Mouse (Mus musculus) kidney, adult 18-20 months (tissue): ENCODE results near the gene Lmbrd2.

Source experiments
- DNase-seq: peaks from one replicate; pipeline ENCODE4 v3.0.0; 2021

The Lmbrd2 gene

DNA sequence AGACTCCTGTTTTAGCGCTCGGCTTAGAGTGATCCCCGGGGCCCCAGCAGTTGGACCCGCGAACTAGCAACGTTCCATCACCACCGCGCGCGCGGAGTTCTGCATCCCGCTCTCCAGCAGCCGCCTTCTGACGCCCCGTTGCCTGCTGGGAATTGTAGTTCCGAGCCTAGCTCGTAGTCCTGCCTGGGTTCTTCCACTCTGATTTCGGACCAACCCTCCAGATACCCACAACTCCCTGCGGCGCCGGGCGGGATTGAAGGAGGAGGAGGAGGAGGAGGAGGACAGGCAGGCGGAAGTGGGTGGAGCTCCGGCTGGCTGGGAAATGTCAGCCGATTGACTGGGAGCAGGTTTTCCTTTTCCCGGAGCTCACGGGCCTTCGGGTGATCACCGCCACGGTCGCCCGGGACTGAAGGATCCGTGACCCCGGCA lies at the start of gene Lmbrd2:
Gene Lmbrd2 (plus strand): TSS at position 299 of the 429 bp plus-strand sequence.
- DNase-seq, result peak; percentile 96

DNA sequence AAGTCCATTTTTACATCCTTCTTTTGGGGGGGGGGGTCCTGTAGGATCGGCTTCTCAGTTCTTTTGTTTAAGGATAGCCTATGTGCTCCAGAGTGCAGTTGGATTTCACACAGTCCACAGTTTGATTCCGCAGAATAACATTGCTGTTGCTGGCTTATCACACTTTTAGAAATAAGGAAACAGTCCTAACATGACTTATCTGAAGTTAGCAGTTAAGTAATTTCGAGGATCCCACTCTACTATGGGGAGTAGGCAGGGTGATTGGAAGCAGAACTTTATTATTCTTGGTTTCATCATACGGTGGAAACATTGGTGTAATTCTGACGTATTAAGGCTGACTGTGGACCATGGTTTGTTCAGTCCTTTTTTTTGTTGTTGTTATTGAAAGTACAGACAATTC lies 49.7 kb upstream of the Lmbrd2 start:
- DNase-seq, result no peak

DNA sequence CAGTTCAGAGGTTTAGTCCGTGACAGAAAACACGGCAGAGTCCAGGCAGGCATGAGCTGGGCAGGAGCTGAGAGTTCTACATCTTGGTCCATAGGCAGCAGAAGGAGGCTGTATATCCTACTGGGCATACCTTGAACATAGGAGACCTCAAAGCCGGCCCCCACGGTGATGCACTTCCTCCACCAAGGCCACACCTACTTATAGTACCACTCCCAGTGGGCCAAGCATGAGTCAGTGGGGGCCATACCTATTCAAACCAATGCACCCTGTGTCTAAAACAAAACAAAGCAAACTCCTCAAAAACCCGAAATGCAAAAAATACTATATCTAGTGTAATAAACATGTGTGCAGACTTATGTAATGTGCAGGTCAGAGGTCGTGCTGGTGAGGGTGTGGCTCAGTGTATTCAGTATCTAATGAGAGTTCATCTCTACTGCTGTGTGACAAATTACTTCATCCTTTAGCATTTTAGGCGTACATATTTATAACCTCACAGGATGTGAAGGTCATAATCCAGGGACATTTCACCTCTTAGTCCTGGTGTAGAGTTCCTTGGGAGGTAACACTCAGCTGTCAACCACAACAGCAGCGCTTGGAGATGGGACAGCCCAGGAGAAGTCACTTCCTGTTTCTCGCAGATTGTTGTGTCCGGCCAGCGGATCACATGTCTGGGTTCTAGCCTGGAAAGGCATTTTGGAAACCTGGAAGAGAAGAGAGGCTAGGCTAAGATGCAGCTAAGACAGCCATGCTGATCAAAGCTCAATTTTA lies 46.6 kb upstream of the Lmbrd2 start:
- no peak for DNase-seq

DNA sequence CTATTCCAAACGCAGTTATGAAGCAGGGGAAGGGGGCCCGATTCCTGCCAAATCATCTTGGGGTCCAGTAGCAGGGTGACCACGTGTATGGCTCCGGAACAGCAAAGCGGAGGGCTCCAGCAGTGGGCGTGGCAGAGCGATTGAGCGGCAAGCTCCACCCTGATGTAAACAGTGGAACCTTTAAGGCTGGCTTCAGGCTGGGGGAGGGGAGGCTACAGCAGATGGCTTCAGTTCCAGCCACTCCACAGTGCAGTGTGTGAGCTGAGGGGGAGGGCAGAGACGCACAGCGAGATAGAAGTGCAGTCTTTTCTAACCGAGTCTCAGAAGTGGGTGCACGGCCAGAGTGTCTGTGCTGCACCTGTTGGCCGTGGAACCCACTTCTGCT lies 46.0 kb upstream of the Lmbrd2 start:
- DNase-seq, result no peak

DNA sequence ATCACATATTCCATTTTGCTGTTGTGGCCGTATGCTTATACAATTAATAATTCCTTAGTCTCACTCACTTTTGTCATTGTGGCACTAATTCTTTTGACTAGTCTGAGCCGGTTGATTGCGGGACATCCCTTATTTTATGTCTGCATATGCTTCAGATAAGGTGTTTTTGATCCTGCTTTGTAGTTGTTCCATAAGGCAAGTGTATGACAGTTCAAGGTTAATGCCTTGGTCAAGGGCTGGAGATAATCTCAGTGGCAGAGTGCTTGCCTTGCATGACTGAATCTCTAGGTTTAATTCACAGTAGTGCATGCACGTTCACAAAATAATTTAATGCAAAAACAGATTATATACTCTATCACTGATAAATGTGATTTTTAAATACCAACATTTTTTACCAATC lies 43.5 kb upstream of the Lmbrd2 start:
- no peak for DNase-seq

DNA sequence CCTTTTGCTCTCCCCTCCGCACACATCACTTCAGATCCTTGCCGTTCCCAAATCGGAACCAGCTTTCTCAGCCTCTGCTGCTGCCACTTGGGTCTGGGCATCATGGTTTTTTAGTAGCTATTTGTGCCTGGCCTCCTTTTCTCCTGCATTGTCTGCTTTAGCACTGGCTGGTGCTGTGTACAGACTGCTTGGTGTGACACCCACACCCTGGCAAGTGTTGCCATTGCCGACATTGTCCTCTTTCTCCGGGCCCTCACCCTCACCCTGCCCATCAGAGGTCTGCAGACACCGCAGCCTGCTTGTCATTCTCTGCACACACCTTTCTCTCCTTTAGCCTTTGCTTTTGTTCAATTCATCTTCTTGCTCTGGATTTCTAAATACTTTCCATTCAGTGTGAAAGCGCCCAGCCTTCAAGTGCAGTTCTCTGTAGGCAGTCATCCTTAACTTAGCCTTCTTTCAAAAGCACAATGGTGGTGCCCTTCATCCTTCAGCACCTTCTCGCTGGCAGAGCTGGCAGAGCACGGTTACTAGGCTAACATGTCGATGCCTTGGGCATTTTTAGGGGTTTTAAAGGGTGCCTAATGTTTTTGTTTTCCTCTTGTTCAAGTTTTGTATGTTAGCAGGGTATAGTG lies 39.8 kb upstream of the Lmbrd2 start:
- no peak for DNase-seq

DNA sequence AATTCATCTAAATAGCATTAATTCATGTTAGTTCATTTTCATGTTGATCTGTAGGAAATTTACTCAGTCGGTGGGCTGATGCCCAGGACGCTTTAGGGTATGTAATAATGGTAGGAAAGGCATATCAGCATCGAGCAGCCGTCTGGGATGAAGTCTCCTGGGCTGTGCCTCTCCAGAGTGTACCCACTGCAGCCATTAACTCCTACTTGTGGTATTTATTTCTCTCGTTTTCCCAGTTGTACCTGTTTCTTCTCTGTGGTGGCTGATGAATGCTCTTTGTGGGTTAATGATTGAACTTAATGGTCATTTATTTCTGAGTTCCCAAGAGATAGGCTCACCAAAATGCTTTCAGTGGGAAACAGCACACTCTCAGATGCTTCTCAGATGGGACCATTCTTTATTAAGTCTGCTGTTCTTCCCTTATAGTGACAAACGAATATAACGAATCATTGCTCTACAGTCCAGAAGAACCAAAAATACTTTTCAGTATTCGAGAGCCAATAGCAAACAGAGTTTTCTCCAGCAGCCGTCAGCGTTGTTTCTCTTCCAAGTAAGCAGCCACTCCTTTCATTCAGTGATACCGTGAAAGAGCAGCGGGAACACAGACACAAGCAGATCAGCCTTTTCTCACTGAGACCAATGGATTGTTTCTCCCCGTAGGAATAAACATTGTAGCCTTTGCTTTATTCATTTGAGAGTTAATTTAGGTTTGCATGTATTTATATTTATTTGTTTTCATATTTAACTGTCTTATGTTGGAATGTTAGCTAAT lies 33.9 kb upstream of the Lmbrd2 start:
- no peak for DNase-seq

DNA sequence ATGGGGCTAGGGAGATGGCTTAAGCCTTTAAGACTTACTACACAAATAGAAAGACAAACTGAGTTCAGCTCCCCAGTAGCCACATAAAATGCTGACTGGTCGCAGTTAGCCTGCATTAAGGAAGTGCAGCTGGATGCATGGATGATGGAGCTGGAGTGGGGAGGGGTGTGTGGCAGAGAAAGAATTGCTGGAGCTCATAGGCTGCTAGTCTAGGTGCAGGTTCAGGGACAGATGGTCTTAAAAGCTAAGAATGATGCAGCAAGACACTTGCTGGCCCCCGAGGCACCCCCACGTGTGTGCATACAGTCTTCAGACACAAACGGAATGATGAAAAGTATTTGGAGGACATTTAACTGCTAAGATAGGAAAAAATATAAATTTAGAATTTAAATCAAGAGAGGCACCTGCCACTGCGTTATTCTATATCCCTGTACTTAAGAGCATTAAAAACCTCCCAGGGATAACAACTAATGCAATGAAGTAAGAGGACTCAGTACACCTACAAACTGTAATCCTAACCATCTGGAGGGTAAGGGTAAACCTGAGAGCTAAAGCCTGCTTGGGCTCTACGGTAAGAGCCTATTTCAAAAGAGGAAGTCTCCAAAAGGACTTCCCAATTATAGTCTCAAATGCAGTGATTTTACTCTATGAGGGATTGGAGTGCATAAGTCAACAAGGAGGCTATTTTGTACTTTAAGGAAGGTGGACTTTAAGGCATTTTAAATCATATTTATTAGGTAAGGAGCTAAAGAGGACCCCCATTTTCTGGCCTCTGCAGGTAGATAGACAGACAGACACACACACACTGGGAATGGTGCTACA lies 29.6 kb upstream of the Lmbrd2 start:
- no peak for DNase-seq

DNA sequence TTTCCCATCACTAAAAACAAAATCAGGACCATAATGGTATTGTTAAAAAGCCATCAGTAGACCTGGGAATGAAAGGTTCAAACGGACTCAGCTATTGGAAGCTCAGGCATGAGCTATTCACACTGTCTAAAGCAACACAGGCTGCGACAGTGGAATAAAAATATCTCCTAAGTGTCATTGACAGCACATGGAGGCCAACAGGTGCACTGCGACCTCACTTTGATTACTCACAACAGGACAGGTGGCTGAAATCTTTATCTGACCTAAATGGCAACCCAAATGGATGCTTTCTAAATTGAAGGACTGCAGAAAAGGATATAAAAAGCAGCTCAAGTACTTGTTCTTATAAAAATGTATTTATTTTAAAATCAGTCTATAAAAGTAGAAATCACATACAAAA lies 28.7 kb upstream of the Lmbrd2 start:
- no peak for DNase-seq

DNA sequence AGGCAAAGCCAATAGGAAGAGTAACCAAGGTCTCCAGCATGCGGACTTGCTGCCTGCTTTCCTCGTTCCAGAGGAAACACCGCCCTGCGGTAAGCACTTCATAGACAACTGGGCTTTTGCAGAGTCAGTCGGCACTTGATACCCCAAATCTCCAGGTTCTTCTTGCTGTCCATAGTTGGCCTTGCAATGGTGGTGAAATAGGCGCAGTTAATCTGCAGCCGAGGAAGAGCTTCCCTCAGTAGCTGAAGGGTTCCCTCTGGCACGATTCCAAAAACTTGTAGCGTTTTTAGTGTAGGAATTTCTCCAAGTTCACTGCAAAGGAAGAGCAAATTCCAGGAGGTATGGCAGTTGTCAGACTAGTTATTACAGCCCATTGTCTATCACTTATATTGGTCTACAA lies 26.8 kb upstream of the Lmbrd2 start:
- DNase-seq, result no peak

DNA sequence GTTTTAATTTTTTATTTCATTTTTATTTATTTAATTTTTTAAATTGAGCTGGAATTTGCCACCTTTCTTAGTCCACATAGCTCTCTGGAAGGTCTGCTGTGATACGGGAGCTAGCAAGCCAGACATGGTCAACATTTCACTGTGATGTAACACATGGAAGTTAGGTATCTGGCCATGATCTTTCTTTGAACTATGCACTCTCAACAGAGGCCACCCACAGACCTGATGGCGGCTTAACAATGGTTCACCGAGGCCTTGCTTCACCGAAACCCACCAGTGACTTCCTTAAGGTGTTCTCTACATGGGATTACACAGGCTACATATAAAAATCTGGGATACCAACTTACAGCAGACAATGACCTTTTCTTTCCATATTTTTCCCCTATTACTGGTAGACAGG lies 26.2 kb upstream of the Lmbrd2 start:
- DNase-seq, result no peak

DNA sequence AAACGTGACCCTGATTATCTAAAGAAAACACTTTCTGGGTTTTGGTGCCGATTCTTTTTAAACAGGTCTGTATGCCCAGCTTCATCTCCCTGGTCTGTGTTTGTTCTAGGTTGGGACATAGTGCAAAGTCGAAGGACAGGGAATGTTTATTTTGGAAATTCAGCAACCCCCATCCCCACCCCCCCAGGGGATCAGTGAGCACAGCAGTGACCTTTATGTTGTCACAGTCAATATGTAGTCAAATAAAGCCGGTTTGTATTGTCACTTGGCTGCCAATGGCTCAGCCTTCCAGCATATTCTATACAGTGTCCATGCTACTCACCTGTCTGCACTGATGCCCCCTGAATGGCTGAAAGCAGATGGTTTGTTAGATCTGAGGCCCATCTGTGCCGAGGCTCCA lies 25.8 kb upstream of the Lmbrd2 start:
- no peak for DNase-seq

DNA sequence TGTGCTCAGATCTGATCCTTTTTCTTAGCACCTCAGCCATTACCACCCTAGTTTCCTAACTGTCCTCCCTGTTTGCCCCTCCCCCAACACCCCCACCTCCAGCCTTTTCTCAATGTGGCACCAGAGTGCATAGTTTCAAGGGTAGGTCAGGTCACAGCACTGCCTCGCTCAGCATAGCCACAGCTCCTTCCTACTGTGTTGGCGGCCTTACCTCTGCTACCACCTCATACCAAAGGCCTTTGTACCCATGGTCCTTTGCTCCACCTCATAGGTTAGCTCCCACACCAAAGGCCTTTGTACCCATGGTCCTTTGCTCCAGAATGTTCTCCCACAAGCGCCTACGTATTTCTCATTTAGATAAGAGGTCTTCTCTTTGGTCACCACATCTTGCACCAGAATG lies 21.5 kb upstream of the Lmbrd2 start:
- no peak for DNase-seq

DNA sequence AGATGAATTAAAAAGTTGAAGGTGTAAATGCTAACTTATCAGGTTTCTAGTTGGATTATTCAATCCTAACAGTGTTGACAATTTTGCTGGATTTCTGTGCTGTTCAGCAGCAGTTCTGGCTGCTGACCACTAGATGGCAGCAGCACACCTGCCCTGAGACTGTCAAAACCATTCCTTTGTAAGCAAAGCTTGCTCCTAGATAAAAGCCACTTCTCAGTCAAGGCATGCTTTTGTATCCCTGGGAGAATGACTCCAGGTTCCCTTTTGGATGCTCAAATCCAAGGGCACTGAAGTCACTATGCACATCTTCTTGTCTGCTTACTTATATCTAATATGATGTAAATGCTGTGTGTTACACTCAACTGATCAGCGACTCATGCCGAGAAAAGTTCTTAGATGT lies 20.3 kb upstream of the Lmbrd2 start:
- peak; percentile 53 for DNase-seq

DNA sequence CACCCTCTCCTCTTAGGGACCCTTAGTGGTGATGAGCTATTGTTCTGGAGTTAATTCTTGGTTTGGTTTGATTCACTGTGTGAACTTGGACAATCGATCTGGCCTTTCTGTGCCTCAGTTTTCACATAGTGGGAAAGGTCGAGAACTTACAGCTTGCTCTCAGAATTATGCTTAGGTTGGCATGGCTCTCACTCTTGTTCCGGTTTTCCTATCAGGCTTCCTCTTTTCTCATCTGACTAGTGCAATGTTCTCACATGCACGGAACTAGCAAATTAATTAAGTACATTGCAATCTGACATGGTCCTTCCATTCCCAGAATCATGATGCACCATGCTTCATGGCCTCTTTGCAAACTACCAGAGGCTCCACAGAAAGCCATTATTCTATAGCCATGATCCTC lies 17.4 kb upstream of the Lmbrd2 start:
- no peak for DNase-seq

DNA sequence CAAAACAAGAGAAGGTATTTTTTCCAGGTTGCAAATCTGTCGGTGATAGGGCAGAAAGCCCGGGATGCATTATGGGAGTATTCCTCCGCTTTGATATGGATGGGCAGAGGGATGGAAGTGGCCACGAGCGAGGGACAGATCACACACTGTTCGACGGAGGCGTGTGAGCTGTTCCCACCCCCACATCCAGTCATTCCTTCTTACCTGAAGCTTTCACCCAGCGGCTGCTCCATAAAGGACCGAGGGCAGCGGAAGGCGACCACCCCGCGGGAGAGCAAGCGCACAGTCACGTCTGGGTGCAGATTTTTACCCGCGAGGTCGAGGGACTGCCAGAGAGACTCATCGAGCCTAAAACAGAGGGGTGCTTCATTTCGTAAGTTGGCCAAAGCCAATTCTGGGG lies 15.5 kb upstream of the Lmbrd2 start:
- no peak for DNase-seq

DNA sequence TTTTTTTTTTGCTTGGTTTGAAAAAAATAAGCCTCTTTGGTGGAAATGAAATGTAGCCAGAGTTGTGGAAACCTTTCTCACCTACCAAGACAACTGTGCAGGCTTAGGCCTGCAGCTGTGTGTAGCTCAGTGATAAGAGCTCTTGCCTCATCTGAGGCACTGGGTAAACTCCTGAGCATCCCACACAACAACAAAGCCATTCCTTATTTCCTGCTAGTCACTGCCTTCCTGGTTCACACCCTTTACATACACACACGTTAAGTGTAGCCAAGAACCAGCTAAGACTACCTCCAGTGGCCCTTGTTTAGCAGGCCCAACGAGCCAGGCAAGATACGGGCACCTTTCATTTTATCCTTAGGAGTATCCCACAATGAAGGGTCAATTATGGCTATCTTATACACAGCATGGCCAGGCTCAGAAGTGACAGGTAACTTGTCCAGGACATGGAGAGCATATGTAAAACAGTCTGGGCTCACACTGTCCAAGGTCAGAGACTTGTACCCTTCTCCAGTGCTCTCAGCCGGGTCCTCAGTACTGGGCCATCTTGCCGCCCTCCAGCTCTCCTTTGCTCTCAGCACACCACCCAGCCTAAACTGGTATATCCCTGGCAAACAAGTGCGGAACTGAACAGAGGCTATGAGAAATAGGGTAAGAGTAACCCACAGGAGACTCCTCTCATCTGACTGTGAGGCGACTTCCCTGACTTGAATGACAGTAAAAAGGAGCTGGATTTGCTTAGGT lies 13.1 kb upstream of the Lmbrd2 start:
- no peak for DNase-seq

DNA sequence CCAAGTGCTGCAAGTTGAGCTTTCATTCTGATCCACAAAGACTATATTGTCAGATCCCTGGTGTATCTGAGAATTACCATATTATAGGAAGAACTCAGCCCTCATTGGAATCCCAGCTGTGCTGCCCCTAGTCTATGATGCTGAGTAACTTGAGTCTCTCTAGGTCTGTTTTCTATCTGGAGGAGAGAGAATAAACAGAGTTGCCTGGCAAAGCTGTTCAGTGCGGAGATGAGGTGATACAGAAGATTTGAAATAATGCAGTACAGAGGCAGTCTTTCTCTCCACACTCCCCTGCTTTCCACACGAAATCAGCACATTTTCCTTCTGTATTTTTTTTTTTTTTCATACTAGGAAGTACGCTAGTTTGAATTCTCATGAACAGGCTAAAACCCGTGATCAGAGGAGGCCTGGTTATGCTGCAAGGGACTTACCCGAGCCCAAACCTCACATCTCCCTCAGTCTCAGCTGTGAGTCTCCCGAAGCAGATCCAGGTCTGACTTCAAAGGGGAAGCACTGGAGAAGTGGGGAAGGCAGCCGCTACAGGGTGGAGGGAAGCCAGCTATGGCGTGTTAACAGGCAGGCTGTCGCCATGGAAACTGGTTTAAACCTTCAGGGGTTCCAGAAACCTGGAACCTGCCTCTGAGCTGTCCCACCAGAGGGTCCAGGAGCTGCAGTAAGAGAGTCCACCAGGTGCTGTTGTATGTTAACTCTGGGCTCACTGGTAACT lies 9.4 kb upstream of the Lmbrd2 start:
- DNase-seq, result no peak

DNA sequence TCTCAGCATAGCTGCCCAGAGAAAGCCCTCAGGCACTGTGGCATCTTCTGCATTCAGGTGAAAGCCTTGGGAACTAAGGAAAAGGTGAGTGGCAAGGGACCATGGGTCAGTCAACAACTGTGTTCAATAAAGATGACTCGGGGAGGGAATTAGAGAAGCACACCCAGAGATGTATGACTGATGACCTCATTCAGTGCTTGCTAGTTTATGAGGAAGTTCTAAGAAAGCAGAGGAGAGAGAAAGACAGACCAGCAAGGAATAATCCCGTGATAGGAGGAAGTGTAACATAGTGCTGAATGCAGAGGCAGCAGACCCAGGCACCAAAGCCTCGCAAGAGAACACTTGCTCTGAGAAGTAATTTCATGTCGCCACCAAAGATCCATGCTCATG lies 8.9 kb upstream of the Lmbrd2 start:
- no peak for DNase-seq

DNA sequence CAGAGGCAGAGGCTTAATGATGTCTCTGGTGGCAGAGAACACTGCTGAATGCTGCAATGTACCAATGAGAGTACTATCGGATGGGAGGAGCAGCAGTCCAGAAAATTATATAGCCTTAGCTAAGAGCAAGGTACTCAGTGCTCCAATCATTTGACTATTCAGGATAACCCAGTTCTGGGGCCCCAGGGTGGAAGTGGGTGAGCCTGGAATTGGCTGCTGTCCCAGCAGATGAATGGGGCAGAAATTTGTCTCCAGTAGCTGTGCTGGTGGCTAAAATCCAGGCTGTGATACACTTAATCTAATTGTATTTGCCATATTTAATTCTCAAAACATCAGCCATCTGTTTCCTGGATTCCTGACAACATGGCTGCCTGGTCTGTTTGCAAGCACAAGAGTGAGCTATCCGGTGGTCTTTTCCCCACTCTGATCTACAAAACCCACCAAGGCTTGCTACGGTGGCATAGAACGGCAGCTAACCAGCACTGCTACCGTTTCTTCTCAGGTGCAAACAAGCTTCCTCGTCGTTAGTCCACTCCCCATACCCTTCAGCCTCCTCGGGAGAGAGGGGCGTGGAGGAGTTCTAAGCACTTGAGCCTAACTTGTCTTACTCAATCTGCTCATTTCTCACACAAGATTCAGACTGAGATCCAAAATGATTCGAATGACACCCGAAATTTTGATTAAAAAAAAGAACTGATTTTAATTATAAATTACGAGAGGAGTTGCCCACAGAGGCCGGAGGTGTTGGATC lies 7.5 kb upstream of the Lmbrd2 start:
- no peak for DNase-seq

DNA sequence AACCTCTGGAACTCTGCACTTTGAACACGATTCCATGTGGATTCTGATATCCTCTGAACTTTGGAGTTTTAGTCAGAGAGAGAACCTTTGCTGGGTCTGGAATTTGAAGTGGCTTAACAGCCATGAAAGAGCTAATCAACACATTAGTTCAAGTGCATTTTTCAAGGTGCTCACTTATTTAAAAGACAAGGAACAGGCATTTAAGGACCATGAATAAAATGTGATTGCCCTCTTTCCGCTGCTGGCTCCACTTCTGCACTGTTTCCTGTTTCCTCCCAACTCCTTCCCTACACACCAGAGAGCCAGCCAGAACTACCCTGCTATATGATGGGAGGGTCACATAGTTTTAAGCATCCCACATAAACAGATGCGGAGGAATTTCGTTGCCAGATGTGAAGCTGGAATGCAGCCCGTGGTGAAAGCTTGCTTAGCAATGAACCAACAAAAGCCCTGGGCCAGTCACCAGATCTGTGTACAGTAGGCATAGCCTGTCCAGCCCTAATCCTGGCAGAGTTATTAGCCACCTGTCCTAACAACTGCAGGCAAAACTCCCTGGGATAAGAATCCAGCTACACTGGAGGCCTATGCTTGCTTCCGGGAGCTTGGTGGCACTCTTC lies 5.4 kb upstream of the Lmbrd2 start:
- DNase-seq, result peak; percentile 13
